Mouse (Mus musculus) embryonic facial prominence, embryonic 10.5 days (tissue): ENCODE data around the gene Fkbp4. TPM values are rescaled to one million over a fixed set of nuclear protein-coding genes. Genes with fewer than 3 reads are reported as not detected.

ENCODE experiments used
- DNase-seq: peaks from one replicate; pipeline ENCODE4 v3.0.0-alpha.2; 2017; ENCODE audit warnings: low spot score
- H3K27ac ChIP-seq: fragments of 300-500 bp; sonication (generic); replicated peaks from 2 replicates; pipeline ENCODE4 v1.5.1; 2016; ENCODE audit warnings: mild to moderate bottlenecking
- H3K27me3 ChIP-seq: fragments of 300-500 bp; sonication (generic); replicated peaks from 2 replicates; pipeline ENCODE4 v1.6.1; 2016; ENCODE audit warnings: low read depth, mild to moderate bottlenecking; ENCODE audit not compliant: poor library complexity, severe bottlenecking
- H3K36me3 ChIP-seq: fragments of 300-500 bp; sonication (generic); replicated peaks from 2 replicates; pipeline ENCODE4 v1.6.1; 2016; ENCODE audit warnings: mild to moderate bottlenecking, moderate library complexity
- H3K4me1 ChIP-seq: fragments of 300-500 bp; sonication (generic); 2 replicates; pipeline ENCODE4 v1.6.1; 2016
- H3K4me3 ChIP-seq: fragments of 300-500 bp; sonication (generic); 2 replicates; pipeline ENCODE4 v1.5.1; 2016; ENCODE audit warnings: mild to moderate bottlenecking, moderate library complexity
- H3K9me3 ChIP-seq: fragments of 300-500 bp; sonication (generic); 2 replicates; pipeline ENCODE4 v1.6.1; 2016; ENCODE audit warnings: mild to moderate bottlenecking
- WGBS: fragments of 180-500 bp; shearing (Covaris S2); methylation state at CpG from one replicate; pipeline ENCODE4 v1.1.7; 2016; 5-methylcytosine and 5-hydroxymethylcytosine counted together
- polyA plus RNA-seq: library from polyadenylated mRNA; unstranded; fragments of >200 nt; fragmentation: Nextera tagmentation; extraction: Ambion mirVana; gene quantifications from 2 replicates; pipeline ENCODE4 v1.2.1, GENCODE M21; 2016

The Fkbp4 gene
- polyA plus RNA-seq, 1 experiment from 2014 or later: 813 TPM

DNA sequence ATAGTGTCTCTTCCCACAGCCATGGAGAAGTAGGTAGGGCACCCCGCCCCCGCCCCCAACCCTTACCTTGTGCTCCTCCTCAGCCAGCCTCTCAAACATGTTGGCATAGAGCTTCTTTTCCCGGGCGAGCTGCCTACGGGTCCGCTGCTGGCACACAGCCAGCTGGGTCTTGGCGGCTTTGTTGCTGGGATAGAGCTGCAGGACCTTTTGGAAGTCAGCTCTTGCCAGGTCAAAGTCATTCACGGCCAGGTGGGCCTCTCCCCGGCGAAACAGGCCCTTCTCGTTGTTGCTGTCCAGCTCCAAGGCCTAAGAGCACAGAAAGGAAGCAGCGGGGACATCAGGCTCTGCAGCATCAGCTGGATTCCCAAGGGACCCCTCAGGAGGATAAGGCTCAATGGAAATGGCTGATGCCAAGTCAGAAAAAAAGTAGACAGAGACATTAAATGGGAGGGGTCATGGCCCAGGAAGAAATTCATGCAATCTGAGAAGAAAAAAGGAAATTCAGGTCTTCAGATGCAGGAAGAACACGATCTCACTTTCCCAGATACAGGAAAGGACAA, 6.0 kb downstream of the Fkbp4 start:
- 93% methylated on average over 13 of the region's 13 CpGs for WGBS
- no peak for DNase-seq
- peaks cover 11% of the 10 kb centered on the region for H3K4me1 ChIP-seq
- H3K36me3 ChIP-seq: peaks cover 93% of the 10 kb centered on the region
- no peaks in the 10 kb centered on the region for H3K27me3 ChIP-seq
- no peaks in the 10 kb centered on the region for H3K9me3 ChIP-seq
- H3K4me3 ChIP-seq: no peak overlapping the region
- no peak overlapping the region for H3K27ac ChIP-seq

DNA sequence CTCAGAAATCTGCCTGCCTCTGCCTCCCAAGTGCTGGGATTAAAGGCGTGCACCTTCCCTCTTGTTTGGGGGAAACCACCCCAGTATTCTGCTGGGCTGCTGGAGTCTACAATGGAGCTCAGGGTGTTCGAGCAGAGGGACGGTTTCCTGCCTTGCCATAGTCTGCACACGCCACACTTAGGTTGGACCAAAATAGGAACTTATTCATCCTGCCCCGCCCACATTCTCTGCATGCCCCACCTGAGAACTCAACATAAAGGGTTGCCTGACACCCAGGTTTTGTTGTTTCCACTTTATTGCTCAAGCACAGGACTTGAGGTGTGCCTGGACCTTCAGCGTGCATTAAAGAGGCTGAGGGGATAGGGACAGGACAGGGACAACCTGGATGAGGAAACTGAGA, 8.7 kb downstream of the Fkbp4 start:
- Histone ChIP-seq H3K4me3 (no peak overlapping the region), H3K36me3 (peaks cover 78% of the 10 kb centered on the region), H3K9me3 (no peaks in the 10 kb centered on the region), H3K4me1 (0 out of 2 replicates have a peak, but pooled peaks cover 3% of the 10 kb centered on the region), H3K27ac (no peak overlapping the region), H3K27me3 (no peaks in the 10 kb centered on the region)
- 94% methylated on average over 6 of the region's 6 CpGs for WGBS
- no peak for DNase-seq

DNA sequence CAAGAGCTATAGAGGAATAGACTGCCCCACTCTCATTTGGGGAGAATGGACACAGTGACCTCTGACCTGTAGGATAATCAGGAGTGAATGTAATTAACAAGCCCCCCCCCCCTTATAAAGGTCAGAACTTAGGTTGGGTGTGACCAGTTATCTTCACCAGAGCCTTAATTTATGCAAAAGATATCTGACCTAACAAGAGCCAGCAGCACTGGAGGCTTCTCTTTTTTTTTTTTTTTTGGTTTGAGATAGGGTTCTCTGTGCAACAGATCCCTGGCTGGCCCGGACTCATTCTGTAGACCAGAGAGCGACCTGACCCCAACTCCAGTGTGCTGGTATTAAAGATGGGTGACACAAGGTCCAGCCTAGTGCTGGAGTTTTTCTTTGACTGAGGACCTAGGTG, 9.2 kb downstream of the Fkbp4 start:
- Histone ChIP-seq H3K4me3 (no peak overlapping the region), H3K27ac (no peak overlapping the region), H3K4me1 (0 out of 2 replicates have a peak, but pooled peaks cover 3% of the 10 kb centered on the region), H3K27me3 (no peaks in the 10 kb centered on the region), H3K9me3 (no peaks in the 10 kb centered on the region), H3K36me3 (peaks cover 73% of the 10 kb centered on the region)
- DNase-seq: no peak
- WGBS: 96% methylated on average over 2 of the region's 2 CpGs

DNA sequence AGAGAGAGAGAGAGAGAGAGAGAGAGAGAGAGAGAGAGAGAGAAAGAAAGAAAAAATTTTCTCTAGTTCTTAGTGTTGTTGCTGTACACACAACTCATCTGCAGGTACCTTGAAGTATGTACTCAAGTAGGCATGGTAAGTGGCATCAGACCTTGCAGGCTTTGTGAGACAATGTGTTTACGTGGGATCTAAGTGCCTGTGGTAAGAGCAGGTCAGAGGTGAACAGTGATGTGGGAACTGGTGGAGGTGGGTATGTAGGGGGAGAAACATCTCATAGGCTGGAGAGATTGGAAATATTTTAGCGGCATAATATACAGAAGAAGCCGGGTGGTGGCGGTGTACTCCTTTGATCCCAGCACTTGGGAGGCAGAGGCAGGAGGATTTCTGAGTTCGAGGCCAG, 10.9 kb downstream of the Fkbp4 start:
- H3K27ac ChIP-seq: no peak overlapping the region
- peaks cover 7% of the 10 kb centered on the region; the same call in 1 of the 2 replicates for H3K4me1 ChIP-seq
- no peaks in the 10 kb centered on the region for H3K9me3 ChIP-seq
- H3K4me3 ChIP-seq: no peak overlapping the region
- DNase-seq: no peak
- H3K36me3 ChIP-seq: peaks cover 56% of the 10 kb centered on the region
- 93% methylated on average over 5 of the region's 5 CpGs for WGBS
- no peaks in the 10 kb centered on the region for H3K27me3 ChIP-seq

DNA sequence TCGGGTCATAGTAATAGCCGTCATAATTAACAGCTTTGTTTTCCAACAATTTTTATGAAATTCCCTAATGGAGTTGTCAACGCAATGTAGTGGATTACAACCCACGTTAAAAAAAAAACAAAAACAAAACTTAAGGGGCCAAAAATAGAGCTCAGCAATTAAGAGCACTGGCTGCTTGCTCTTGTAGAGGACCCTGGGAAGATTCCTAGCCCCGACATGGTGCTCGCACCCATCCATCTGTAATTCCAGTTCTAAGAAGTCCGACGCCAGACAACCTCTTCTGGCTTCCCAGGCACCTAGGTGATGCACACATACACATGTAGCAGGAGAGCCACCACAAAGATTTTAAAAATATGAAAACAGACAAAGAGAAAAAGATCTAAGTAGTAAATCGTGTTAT, 13.4 kb downstream of the Fkbp4 start:
- H3K4me1 ChIP-seq: peaks cover 7% of the 10 kb centered on the region; the same call in 1 of the 2 replicates
- DNase-seq: no peak

DNA sequence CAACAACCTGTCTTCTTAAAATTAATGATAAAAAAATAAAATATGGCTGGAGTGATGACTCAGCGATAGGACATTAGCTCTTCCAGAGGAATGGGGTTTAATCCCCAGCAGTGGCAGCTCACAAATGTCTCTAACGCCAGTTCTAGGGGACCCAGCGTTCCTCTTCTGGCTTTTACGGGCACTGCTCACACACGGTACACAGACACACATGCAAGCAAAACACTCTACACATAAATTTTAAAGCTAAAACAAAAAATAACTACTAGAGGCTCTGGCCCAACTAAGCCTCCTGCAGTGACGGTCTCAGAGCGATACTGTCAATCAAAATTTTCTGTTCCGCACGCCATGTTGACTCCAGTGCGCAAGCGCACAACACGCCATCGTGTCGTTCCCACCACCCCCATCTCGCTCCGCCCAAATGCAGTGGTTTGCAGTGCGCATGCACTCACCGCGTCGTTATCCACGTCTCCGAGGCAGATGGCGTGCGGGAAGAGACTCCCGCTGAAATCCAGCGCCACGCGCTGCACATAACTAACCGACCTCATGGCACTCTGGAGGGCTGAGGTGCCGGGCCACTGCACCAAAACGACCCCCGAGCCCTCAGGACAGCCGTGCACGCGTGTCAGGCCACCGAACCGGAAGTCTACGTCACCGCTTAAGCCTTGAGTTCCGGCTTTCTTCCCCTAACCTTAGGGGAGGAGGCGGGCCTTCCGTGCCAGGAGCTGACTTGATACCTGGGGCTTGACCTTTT, 14.0 kb downstream of the Fkbp4 start, which contains the start of gene Itfg2:
Itfg2 (minus strand) TSS at position 663 of the 751 bp plus-strand sequence.
- H3K27ac ChIP-seq: peak within 1 kb of the TSS; percentile 98
- H3K4me3 ChIP-seq: peak within 1 kb of the TSS; percentile 72
- H3K36me3 ChIP-seq: peaks cover 38% of the 10 kb centered on the region
- peaks cover 7% of the 10 kb centered on the region; the same call in 1 of the 2 replicates for H3K4me1 ChIP-seq
- H3K9me3 ChIP-seq: no peaks in the 10 kb centered on the region
- no peaks in the 10 kb centered on the region for H3K27me3 ChIP-seq
- under 1% methylated on average over 42 of the region's 42 CpGs for WGBS
- DNase-seq: peak; percentile 94

More for the DNA sequence above, 13.4 kb downstream of the Fkbp4 start:
- WGBS: 19% methylated on average over 9 of the region's 9 CpGs
- Histone ChIP-seq H3K27me3 (no peaks in the 10 kb centered on the region), H3K36me3 (peaks cover 38% of the 10 kb centered on the region), H3K27ac (peak overlapping the region; percentile 98), H3K9me3 (no peaks in the 10 kb centered on the region), H3K4me3 (peak overlapping the region; percentile 72)

DNA sequence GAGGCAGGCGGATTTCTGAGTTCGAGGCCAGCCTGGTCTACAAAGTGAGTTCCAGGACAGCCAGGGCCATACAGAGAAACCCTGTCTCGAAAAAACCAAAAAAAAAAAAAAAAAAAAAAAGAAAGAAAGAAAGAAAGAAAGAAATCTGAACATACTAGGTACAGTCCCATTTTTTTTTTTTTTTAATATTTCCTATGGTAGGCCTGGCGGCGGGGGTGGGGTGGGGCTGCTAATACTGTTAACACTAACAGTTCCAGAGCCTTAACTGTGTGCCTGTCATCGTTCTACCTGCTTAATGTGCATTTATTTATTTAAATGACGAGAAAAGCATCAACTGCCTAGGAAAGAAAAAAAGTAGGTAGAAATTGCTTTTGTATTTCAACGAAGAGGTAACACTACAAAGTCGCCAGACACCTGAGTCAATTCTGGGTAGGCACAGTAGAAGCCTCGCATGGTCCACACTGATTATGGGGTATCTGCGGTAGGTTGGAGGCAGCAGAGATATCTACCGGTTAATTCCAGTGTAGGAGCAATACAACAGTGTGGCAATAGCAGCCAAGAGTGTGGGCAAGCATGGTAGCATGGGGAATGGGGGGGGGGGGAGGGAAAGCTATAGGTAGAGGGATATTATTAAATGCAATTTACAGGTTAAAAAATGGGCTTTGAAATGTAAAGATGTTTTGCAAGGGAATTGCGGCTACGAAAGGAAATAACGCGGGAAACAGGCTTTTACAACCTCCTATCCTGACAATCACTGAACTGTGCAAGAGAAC, 14.8 kb downstream of the Fkbp4 start:
- H3K27ac ChIP-seq: peak overlapping the region; percentile 98
- H3K4me3 ChIP-seq: peak overlapping the region; percentile 72
- no peaks in the 10 kb centered on the region for H3K27me3 ChIP-seq
- no peaks in the 10 kb centered on the region for H3K9me3 ChIP-seq
- DNase-seq: no peak
- peaks cover 32% of the 10 kb centered on the region for H3K36me3 ChIP-seq
- whole genome bisulfite sequencing: 53% methylated on average over 16 of the region's 16 CpGs
- peaks cover 7% of the 10 kb centered on the region; the same call in 1 of the 2 replicates for H3K4me1 ChIP-seq

DNA sequence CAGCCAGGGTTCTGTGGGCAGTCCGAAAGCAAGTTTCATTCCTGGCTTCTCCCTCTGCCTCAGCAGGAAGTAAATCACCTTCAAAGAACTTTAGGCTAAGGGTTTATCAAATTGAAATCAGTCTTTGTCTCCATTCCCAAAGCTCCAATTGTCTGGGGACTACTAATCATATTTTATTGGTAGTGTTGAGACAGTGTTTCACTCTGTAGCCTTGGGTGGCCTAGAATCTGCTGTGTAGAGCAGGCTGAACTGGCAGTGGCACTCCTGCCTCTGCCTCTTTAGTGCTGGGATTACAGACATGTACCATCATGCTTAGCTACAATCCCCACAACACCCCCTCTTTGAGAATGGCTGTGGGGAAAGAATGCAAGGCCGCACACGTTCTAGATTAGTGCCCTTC, 17.0 kb downstream of the Fkbp4 start:
- no peak overlapping the region for H3K27ac ChIP-seq
- H3K4me1 ChIP-seq: peaks cover 7% of the 10 kb centered on the region; the same call in 1 of the 2 replicates
- H3K27me3 ChIP-seq: no peaks in the 10 kb centered on the region
- DNase-seq: no peak
- H3K36me3 ChIP-seq: peaks cover 29% of the 10 kb centered on the region
- H3K9me3 ChIP-seq: no peaks in the 10 kb centered on the region
- WGBS: 88% methylated on average over 3 of the region's 3 CpGs
- H3K4me3 ChIP-seq: no peak overlapping the region

DNA sequence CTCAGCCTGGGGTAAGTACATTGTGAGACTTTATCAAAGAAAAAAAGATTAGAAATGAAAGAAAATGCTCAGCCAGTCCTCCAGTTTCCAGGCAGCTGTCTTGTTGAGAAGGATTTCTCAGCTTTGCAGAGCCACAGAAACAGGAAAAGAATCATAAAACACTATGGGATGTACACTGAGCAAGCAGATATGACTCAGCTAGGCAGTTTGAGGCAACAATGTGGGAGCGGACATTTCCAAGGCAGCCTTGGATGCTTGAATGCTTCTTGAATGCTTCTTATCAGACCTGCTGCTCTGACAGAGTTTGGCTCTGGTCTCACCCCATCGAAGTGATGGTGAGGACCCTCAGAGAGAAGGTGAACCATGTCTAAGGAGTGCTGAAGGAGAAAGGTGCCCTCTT, 17.4 kb downstream of the Fkbp4 start:
- H3K9me3 ChIP-seq: no peaks in the 10 kb centered on the region
- WGBS: 97% methylated on average over 2 of the region's 2 CpGs
- no peak for DNase-seq

DNA sequence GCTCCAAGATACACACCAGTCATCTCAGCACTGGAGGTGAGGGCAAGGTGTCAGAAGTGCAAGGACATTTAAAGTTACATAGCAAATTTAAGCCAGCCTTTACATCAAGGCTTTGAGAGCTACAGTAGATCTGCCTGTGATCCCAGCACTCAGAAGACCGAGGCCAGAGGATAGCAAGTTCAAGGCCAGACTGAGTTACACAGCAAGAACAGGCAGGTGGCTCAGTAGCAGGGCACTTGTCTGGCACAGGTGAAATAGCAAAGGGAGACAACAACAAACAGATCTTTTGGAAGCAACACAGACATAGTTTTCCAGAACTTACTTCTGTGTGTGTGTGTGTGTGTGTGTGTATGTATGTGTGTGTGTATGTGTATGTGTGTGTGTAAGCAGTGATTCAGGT, 20.4 kb downstream of the Fkbp4 start:
- no peak overlapping the region for H3K27ac ChIP-seq
- H3K4me3 ChIP-seq: no peak overlapping the region
- H3K27me3 ChIP-seq: no peaks in the 10 kb centered on the region
- H3K36me3 ChIP-seq: peaks cover 57% of the 10 kb centered on the region
- no peaks in the 10 kb centered on the region for H3K4me1 ChIP-seq
- no peaks in the 10 kb centered on the region for H3K9me3 ChIP-seq
- WGBS: 91% methylated on average over 1 of the region's 1 CpGs
- no peak for DNase-seq

More for the DNA sequence above, 17.4 kb downstream of the Fkbp4 start:
- H3K27ac ChIP-seq: no peak overlapping the region
- no peak overlapping the region for H3K4me3 ChIP-seq
- H3K27me3 ChIP-seq: no peaks in the 10 kb centered on the region
- H3K36me3 ChIP-seq: peaks cover 31% of the 10 kb centered on the region
- peaks cover 7% of the 10 kb centered on the region; the same call in 1 of the 2 replicates for H3K4me1 ChIP-seq

DNA sequence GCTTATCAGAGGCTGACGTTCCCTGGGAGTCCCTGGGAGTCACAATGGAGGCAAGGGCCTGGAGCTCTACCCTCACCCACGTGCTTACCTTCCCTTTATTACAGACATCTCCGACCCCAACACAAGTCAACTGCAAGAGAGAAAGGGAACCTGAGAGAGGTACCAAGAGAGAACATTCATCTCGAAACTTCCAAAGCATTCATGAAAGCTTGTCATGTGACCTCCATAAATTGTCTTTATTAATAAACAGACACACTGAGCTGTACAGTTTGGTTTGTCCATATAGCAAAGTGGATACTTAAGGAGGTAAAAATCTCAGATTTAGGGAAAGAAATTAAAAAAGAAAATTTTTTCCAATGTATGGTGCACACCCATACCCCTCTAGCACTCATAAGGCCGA, 22.3 kb downstream of the Fkbp4 start:
- Histone ChIP-seq H3K27me3 (no peaks in the 10 kb centered on the region), H3K4me1 (no peaks in the 10 kb centered on the region), H3K36me3 (peaks cover 74% of the 10 kb centered on the region), H3K4me3 (no peak overlapping the region), H3K9me3 (no peaks in the 10 kb centered on the region), H3K27ac (no peak overlapping the region)
- no peak for DNase-seq
- 93% methylated on average over 5 of the region's 5 CpGs for WGBS

DNA sequence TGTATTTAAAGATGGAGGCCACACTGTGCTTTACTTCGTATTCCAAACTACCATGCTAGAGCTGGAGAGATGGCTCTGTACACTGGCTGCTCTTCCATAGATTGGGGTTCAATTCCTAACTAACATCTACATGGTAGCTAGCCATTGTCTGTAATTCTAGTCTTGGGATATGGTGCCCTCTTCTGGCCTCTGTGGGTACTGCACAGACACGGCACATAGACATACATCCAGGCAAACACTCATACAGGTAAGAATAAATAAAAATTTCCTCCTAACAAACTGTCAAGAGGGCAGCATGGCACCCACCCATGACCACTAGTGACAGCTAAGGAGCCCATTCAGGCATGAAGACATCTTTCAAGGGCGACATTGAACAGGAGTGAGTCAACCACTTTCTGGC, 27.4 kb downstream of the Fkbp4 start:
- 23% methylated on average over 3 of the region's 3 CpGs for WGBS
- H3K36me3 ChIP-seq: peaks cover 96% of the 10 kb centered on the region
- DNase-seq: peak; percentile 81
- H3K27me3 ChIP-seq: no peaks in the 10 kb centered on the region
- no peak overlapping the region for H3K27ac ChIP-seq
- H3K9me3 ChIP-seq: no peaks in the 10 kb centered on the region
- no peaks in the 10 kb centered on the region for H3K4me1 ChIP-seq
- no peak overlapping the region for H3K4me3 ChIP-seq
